Mouse (Mus musculus) ES-CJ7 (cell line): ENCODE measurements around the gene Drc7.

Experiments
- DNase-seq: peaks from one replicate; pipeline ENCODE4 v3.0.0; 2011; ENCODE audit warnings: low read depth, low spot score

Gene Drc7

DNA sequence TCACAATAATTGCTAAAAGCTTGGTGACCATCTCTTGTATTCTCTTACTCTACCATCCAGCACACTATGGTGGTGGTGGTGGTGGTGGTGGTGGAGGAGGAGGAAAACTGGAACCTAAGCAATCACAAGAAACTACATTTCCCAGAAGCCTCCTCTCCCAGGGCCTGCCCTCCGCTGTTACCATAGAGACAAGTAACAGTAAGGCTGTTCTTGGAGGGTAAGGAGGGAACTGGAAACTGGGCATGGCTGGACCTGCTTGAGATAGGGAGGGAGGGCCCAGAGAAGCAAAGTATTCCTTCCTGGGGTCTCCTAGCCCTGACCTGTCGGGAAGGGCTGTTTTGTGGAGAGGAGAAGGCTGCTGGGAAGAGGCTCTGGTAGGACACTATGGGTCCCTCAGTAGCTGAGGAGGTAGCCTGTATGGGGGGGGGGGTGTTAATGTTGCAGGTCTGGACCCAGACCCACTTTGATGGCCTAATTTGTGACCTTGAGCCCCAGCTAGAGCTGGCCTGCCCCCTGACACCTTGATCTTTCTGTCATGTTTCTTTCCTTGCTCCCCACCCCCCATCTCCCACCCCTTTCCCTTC is at the start of gene Drc7:
Gene Drc7, plus strand, starts transcription at position 177 of the 584 bp plus-strand sequence.
- DNase-seq: peak; percentile 64

DNA sequence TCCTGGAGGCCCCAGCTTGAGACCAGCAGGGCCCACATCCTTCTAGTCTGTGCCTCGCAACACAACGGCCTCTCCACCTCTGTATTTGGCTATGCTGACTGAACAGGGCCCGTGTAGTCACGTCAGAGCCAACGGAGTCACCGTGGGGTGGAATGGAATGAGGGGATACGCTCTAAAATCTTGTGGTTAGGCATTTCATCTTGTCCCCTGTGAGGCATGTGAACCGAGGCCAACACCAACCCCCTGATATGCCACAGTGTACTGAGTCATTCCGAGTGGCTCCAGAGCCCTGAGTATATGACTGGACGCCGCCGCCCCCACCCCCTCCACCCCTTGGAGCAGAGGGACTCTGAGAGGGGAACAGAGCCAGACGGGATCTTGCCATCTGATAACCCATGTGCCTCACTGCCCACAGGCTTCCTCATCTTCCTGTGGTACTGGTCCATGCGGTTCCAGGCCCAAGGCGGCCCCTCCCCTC is 42.4 kb upstream of the Drc7 start:
- DNase-seq: no peak

DNA sequence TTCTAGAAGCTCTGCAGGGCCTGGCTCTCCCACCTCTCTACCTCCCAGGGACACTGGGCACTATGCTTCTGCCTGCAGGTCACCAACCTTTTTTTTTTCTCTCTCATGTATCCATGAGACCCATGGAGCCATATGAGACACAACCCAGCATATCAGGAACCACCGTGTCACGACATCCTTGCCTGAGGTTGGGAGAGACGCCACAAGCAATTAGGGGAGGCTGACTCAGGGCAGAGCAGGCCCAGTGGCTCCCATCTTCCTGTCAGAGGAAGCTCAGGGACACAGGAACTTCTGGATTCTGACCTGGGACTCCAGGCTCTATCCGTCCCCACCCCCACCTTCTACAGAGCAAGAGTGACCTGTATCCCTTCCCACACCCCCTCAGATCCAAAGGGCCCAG is 39.0 kb upstream of the Drc7 start:
- DNase-seq: no peak

DNA sequence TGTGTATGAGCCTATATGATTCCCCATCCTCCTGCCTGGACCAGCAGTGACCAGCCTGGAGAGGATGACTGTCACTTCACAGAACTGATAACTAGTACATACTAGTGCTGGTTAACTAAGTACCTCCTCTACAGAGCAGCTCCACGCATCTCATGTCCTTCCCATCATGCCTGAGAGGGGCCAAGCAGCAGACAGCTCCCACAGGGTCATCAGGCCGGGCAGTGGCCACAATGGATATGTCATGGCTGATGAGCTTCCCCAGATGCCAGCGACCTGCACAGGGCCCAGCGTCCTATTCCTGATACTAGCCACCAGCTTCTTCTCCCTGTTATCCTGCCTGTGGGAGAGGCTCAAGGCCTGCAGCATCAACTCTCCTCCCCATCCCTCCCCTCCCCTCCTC is 38.2 kb upstream of the Drc7 start:
- DNase-seq: no peak

DNA sequence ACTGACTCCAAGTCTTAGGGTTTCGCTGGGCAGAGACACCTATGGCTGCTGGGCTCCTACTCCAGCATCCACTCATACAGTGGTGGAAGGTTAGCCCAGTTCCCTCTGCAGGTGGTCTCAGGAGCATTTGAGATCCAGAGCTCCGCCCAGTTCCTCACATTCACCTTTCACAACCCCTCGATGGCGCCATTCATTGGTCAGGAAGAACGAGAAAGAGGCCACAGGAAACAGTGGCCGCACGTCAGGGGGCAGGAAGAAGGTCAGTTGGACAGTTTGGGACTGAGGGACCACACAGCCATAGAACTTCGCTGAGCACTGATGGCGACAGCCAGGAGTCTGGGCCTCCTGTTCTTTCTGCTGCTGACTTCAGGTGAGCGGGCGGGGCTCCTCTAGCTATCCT is 37.5 kb upstream of the Drc7 start, which contains the start of gene Adgrg3:
Gene Adgrg3, plus strand, starts transcription at position 242 of the 400 bp plus-strand sequence.
- no peak for DNase-seq

DNA sequence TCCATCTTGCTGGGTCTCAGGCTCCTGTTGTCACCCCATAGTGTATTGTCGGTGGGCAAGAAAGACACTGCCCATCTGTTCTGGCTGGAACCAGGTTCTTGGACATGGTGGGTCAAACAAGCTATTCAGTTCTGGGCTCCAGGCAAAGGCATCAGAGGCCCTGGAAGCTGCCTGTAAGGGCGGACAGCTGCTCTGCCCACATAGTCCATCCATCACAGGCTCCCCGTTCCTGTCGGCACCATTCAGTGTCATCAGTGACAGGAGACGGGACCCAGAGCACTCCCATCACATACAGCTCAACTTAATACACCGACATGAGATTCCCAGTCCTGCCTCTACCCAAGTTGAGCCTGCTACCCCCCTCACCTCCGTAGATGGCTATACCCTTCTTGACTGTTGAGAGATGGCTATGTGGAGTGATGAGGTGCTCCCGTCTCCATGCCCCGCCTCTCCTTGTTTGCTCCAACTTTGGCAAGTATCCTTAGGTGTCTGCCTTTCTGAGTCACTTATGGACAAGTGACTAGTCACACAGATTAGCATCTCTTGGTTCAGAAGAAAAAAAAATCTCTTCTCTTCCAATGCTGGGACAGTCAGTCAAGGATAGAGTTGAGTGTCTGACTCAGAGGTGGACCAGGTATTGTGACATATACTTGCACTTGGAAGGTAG is 36.8 kb upstream of the Drc7 start:
- no peak for DNase-seq

DNA sequence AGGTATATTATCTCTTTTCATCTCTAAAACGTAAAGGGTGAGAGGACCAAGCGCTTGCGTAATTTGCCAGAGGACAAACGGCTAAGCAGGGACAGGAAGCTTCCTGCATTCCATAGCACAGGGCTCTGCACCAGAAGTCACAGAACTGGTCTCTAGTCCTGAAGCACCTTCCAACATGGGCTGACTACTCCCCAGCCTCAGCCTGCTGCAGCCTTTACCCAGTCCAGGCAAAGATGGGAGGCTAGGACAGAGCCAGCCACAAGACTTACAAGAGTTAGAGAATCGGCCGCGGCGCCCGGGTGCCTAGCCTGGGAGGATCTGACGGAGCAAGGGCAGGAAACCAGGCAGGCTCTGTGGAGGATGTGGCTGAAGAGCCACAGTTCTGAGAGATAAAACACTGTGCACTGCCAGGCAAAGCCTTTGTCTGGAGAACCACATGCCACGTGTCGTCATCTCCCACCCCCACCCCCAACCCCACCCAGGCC is 34.6 kb upstream of the Drc7 start:
- no peak for DNase-seq

DNA sequence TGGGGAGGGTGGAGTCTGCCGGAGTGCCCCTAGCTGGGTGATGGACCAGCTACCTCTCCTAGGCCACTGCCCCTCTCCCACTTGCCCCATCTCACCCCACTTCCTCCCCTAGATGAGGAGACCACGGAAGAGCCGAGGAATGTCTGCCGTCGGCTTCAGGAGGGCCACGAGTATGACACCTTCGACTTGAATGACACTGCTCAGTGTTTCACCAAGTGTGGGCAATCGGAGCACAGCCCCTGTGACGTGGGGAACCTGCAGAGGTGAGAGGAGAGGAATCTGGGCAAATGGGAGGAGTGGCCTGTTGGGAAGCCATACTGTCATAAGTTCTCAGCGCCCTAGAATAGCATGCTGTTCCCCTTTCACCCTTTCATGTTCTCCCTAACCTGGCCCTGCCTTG is 34.1 kb upstream of the Drc7 start:
- DNase-seq: no peak

DNA sequence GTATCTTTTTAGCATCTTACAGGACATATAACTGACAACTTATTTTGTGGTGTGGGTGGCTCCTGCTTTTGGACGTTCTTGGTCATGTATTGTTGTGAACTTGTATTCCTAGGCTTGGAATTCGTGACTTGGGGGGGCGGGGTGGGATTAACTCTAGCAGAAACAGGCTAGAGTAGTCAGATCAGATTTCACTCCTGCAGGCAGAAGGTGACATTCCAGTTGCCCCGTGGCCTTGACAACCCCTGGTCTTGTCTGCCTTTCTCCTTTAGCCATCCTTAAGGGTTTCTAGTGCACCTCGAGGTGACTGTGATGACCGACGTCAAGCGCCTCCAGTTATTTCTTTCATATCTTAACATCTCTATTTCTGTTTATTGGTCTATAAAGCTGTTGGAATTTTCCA is 31.7 kb upstream of the Drc7 start:
- peak; percentile 67 for DNase-seq

DNA sequence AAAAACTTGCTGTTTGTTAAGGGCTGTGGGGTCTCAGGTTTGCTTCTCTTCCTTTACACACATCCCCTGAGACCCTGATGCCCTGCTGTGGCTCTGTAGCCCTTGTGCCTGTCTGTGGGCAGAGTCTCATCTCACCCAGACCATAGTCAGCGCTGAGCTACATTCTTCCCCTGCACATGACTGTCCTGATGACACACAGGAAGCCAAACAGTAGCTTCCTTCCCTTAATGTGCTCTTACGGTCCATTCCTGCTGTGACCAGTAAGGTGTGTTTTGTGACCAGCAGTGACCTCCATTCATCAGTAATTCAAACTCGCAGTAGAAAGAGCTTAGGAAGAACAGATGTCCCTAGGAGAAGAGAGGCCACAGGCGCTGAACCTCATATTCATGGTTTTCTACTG is 30.5 kb upstream of the Drc7 start:
- no peak for DNase-seq

DNA sequence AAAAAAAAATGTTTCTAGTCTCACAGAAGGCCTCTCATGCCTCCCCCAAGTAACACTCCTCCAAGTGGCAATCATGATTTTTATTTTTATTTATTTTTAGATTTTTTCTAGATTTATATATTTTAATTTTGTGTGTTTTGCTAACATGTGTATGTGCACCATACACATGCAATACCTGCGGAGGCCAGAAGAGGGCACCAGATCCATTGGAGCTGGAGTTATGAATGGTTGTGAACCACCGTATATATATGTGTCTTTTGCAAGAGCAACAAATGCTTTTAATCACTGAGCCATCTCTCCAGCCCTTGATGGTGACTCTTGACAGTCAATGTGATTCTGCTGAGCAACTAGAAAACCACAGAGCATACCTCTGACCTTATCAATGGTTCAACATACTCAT is 29.5 kb upstream of the Drc7 start:
- DNase-seq: peak; percentile 66

DNA sequence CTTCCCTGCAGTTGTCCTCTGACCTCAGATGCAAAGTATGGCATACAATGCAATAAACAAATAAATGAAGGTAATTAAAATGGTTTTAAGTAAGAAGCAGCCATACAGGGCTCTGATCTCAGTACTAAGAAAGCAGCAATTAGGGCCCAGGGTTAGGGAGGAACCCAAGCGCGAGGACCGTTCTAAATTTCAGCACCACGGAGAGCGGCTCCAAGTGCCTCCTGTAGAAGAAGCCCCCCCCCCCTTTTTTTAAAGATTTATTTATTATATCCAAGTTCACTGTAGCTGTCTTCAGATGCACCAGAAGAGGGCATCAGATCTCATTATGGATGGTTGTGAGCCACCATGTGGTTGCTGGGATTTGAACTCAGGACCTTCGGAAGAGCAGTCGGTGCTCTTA is 26.5 kb upstream of the Drc7 start:
- peak; percentile 43 for DNase-seq

DNA sequence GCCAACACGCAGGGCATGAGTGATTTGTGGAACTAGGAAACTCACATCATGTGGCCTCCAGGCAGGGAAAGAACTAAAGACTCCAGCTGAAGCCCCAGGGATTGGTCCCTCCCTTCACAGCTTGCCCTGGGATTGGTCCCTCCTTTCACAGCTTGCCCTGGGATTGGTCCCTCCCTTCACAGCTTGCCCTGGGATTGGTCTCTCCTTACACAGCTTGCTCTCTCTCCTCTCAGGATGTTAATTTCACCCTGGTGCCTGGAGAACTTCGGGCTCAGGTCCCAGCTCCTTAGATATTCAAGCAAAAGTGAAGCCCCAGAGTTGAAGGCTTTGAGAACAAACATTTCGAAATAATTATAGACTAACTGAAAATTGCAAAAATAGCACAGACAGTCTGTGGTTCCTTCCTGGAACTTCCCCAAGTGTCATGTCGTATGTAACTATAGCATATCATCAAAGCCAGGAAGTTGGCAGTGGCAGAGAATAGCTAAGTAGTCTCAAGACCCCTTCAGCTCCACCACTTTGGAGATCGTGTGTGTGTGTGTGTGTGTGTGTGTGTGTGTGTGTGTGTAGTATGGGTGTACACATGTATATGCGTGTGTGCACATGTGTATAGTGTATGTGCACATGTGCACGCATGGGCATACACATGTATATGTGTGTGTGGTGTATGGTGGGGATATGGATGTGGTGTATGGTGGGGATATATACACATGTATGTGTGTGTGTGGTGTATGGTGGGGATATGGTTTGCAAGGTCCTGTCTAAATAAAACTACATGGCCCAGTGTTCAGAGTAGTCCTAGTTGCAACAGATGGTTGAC is 17.6 kb upstream of the Drc7 start:
- peak; percentile 35 for DNase-seq

DNA sequence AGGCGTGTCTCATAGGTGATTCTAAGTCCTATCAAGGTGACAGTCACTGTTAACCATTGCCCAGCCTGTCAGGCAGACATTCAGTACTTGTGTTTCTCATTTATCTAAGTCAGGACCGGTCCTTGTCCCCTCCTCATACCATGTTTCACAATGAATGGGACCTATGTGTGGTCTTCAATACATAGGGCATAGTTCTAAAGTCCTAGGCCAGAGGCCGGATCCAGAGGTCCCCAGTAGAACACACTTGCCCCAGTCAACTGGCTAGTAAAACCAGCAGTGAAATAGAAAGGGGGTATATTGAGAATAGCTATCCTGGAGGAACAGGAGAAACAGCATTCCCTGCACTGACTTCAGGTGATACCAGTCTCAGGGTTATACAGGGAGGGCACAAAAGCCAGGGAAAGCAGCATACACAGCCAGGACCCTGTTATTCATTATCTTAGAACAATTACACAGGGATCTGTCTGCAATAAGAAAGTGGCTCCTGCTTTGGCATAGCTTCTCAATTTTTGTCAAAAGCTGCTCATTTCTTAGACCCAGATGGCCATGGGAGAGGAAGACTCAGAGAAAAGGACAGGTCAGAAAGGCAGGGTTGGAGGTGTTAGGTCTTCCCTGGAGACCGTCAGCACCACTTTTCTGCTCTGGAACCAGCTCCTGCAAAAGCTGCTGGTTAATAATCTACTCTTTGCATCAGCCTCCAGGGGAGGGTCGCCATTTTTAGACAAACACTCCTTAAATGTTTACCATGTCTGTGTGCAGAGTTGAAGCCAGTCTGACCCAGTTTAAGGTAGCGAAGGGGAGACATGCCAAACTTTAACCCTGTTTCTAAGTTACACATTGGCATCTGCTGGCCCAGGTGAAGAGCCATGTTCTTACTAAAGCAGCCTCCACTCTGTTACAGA is 12.8 kb upstream of the Drc7 start:
- DNase-seq: no peak

DNA sequence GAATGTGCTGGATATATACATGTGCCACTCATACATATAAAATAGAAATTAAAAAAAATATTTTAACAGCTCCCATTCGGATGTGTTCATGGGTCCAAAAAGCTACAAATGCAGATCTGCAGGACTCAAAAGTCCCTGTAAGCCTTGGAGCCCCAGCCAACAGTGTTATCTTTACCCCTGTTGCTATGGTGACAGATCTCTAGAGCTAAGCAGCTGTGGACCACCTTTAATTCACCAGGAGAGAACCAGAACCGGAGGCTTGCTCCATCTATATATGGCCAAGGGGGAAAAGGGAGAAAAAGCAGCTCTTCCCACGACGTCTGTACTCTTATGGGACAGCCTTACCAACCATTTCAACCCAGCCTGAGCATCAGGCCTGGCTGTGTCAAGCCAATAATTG is 10.1 kb upstream of the Drc7 start:
- no peak for DNase-seq

DNA sequence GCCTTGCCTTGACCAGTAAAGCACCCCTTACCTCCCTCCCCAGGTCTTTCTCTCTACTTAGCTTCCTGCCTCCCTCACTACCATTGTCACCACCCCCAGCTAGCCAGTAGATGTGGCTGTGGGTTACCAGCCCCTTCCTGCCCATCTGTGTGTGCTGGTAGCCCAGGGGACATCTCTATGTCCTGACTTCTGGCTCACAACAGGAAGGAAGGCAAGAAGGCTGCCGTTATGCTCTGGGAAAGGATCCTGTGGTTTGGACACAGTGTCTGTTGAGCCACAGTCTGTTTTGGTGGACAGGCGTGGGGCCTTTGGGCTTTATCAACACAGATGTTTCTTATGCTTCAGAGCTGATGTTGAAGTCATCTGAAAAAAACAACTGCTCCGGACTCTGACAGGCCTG is 7.9 kb upstream of the Drc7 start:
- no peak for DNase-seq

DNA sequence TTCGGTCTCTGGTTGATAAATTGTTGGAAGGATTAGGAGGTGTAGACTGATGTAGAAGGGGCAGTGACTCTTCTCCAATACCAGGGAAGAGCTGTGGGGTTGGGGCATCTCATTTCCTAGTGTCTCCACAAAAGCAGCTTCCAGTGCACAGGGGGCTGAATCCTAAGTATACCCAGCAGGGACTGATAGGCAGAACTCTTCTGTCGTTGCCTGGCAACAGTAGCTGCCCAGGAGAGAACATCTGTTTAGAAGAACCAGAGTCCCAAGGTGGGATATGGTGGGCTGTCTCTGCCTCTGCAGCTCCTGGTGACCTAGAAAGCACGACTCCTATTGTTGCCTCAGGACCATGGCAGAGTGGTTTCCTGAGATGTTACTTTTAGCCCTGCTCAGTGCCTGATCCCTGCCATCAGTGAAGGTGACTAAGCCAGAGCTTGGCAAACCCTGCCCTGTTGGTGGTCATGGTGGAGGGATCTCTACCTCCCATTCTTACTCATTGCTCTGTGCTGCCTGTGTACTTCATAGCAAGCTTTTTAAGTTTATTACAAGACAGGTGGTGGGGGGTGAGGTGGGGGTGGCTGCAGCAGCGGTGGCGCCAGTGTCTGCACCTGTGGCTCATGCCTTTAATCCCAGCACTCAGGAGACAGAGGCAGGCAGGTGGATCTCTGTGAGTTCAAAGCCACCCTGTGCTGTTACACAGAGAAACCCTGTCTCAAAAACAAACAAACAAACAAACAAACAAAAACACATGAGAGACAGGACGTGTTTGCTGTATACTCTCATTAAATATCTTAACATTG is 6.8 kb upstream of the Drc7 start:
- DNase-seq: no peak

DNA sequence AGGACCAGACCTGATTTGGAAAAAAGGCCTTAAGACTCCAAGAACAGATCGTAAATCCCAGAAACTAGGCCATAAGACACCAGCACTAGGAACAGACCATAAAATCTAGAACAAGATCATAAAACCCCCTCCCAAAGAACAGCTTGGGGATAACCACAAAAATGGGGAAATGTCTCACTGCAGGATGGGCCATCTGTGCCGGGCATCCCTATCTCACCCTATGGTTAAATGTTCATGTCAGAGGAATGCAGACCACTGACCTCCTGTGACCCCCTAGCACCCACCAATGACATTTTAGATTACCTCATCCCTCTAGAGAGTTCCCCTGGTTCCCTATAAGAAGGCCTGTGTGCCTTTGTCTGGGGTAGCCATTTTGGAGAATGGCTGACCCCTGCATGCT is 5.3 kb upstream of the Drc7 start:
- DNase-seq: no peak

DNA sequence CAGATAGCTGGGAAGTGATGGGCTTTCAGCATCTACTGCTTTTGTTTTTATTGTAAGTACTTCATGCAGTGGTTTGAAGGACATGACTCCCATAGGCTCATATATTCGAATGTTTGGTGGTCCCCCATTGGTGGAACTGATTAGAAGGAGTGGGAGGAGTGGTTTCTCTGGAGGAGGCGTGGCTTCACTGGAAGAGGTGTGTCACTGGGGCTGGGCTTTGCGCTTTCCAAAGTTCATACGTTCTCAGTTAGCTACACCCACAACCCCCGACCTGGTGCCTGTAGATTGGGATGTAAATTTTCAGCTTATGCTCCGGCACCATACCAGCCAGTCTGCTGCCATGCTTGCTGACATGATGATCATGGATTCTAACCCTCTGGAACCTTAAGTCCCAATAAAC is 465 bp upstream of the Drc7 start:
- peak; percentile 31 for DNase-seq

DNA sequence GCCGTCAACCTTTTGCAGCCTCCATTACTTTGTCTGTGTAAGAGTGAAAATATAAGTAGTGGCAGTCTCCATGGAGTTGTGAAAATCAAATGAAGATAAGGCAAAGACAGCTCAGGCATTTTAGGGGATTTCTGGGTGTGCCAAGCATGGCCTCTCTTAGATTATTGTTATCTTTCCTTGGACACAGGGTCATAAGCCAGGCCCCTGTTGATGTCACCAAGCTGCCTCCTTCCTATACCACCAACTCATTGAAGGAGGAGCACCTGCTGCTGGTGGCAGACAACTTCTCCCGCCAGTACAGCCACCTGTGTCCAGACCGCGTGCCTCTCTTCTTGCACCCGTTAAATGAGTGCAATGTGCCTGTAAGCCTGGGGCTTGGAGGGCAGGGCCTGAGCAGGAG is 1.5 kb downstream of the Drc7 start:
- no peak for DNase-seq

DNA sequence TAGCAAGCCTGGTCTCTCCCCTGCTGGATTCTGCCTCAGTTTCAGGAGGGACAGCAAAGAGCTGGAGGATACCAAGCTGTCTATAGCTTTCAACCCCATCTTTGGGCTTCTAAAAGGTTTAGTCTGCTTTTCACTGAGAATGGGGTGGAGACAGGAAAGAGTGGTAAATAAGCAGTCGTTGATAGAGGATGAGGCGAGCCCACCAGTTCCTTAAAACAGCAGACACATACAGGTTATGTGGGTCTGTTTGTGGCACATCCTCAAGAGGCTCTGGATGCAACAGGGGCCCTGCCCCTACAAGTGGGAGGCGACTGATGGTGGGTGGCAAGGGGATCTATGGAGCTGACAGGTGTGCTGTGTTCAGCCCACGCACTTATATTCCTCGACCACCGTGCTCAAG is 3.8 kb downstream of the Drc7 start:
- no peak for DNase-seq
